Mouse (Mus musculus): Measurements from ENCODE around the gene Gm20388. TPM values are rescaled to one million over a fixed set of nuclear protein-coding genes. Genes with fewer than 3 reads are reported as not detected.

Gm20388 gene
- total and polyA plus RNA-seq, 2 experiments from 2014 or later: 17.3 TPM; not detected in 1

GRCm38 (mm10) chr8:121152394-121152793, 1241.8 kb downstream of the Gm20388 start:
- H3K4me1 ChIP-seq (ENCODE audit: control insufficient read depth, insufficient read depth): peaks cover 4% of the 10 kb centered on the region; the same call in 1 of the 2 replicates
- DNase-seq (ENCODE audit: low spot score) (peak; percentile 52), ATAC-seq (ENCODE audit: insufficient read depth, low read depth) (peak; percentile 66)
- TF ChIP-seq EP300 (IDR thresholded peaks at IDR 0.05; ENCODE audit: low read depth) (no peak), CTCF (IDR thresholded peaks at IDR 0.05; ENCODE audit: low read depth) (no peak)
- H3K27me3 ChIP-seq (ENCODE audit: control insufficient read depth, insufficient read depth, low read length): 0 out of 2 replicates have a peak, but pooled peaks cover 6% of the 10 kb centered on the region
- H3K27ac ChIP-seq (ENCODE audit: low read depth): no peak overlapping the region
- no peak overlapping the region for H3K4me3 ChIP-seq (ENCODE audit: low read depth, low read length)
- no peaks in the 10 kb centered on the region for H3K9me3 ChIP-seq (replicated peaks; ENCODE audit: control insufficient read depth, low read length)
- H3K4me2 ChIP-seq (ENCODE audit: low read depth, low read length): no peak overlapping the region
- WGBS: 17% methylated on average over 12 of the region's 12 CpGs
- no peak overlapping the region for H3K9ac ChIP-seq (replicated peaks; ENCODE audit: low read depth, low read length)
- no peaks in the 10 kb centered on the region for H3K36me3 ChIP-seq (replicated peaks; ENCODE audit: control insufficient read depth, insufficient read depth, low read length)

GRCm38 (mm10) chr8:121156990-121157491, 1246.4 kb downstream of the Gm20388 start:
- Histone ChIP-seq H3K36me3 (replicated peaks; ENCODE audit: control insufficient read depth, insufficient read depth, low read length) (no peaks in the 10 kb centered on the region), H3K27ac (ENCODE audit: low read depth) (no peak overlapping the region), H3K9ac (replicated peaks; ENCODE audit: low read depth, low read length) (no peak overlapping the region), H3K4me1 (ENCODE audit: control insufficient read depth, insufficient read depth) (peaks cover 4% of the 10 kb centered on the region; the same call in 1 of the 2 replicates), H3K27me3 (ENCODE audit: control insufficient read depth, insufficient read depth, low read length) (peaks cover 11% of the 10 kb centered on the region; the same call in 1 of the 2 replicates), H3K9me3 (replicated peaks; ENCODE audit: control insufficient read depth, low read length) (no peaks in the 10 kb centered on the region), H3K4me2 (ENCODE audit: low read depth, low read length) (no peak overlapping the region), H3K4me3 (ENCODE audit: low read depth, low read length) (no peak overlapping the region)
- TF ChIP-seq CTCF (IDR thresholded peaks at IDR 0.05; ENCODE audit: low read depth) (no peak), EP300 (IDR thresholded peaks at IDR 0.05; ENCODE audit: low read depth) (no peak)
- DNase-seq (ENCODE audit: low spot score) (no peak), ATAC-seq (ENCODE audit: insufficient read depth, low read depth) (no peak)
- 86% methylated on average over 7 of the region's 7 CpGs for WGBS

DNA sequence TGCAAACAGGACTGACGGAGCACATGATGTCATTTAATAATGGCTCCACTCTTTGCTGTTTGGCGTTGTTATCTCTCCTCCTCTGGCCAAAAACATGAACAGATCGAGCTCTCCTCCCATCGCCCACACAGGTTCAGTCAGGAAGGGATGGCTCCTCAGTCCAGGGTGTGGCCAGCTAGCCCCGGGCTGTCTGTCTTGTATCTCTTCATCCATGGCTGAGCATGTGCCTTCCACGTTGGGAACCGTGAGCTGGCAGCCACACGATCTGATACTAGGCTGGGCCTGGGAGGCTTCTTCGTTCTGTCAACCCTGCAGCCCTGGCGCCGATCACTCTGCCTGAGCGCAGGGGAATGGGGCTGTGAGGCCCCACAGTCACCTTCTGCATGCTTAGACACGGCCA, 1248.2 kb downstream of the Gm20388 start:
- H3K9ac ChIP-seq (replicated peaks; ENCODE audit: low read depth, low read length): no peak overlapping the region
- peaks cover 11% of the 10 kb centered on the region; the same call in 1 of the 2 replicates for H3K27me3 ChIP-seq (ENCODE audit: control insufficient read depth, insufficient read depth, low read length)
- H3K4me2 ChIP-seq (ENCODE audit: low read depth, low read length): no peak overlapping the region
- H3K4me1 ChIP-seq (ENCODE audit: control insufficient read depth, insufficient read depth): no peaks in the 10 kb centered on the region
- H3K27ac ChIP-seq (ENCODE audit: low read depth): no peak overlapping the region
- 47% methylated on average over 13 of the region's 13 CpGs for WGBS
- H3K36me3 ChIP-seq (replicated peaks; ENCODE audit: control insufficient read depth, insufficient read depth, low read length): no peaks in the 10 kb centered on the region
- DNase-seq (ENCODE audit: low spot score): no peak
- ATAC-seq (ENCODE audit: insufficient read depth, low read depth): no peak
- no peak for TF ChIP-seq CTCF (IDR thresholded peaks at IDR 0.05; ENCODE audit: low read depth)
- H3K4me3 ChIP-seq (ENCODE audit: low read depth, low read length): no peak overlapping the region
- no peaks in the 10 kb centered on the region for H3K9me3 ChIP-seq (replicated peaks; ENCODE audit: control insufficient read depth, low read length)

DNA sequence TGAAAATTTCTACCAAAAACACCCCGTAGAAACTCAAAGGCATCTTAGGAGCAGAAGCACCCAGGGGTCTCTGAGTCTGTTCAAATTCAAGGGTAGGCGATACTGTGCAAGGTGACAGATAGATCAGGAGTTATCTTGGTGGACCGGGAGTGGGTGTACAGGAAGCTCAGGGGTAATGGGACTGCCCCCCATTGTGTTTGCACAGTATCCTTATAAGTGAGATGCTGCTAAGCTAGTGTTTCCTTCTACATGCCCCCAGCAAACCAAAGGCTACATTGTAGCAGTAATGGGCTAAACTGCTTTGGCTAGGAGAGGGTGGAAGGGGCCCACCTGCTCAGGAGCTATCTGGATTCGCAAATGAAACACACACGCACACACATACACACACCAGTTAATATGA, 1250.8 kb downstream of the Gm20388 start:
- ATAC-seq (ENCODE audit: insufficient read depth, low read depth) (no peak), DNase-seq (ENCODE audit: low spot score) (no peak)
- WGBS: 86% methylated on average over 5 of the region's 5 CpGs
- peaks cover 11% of the 10 kb centered on the region; the same call in 1 of the 2 replicates for H3K27me3 ChIP-seq (ENCODE audit: control insufficient read depth, insufficient read depth, low read length)
- H3K27ac ChIP-seq (ENCODE audit: low read depth): no peak overlapping the region
- H3K4me1 ChIP-seq (ENCODE audit: control insufficient read depth, insufficient read depth): 0 out of 2 replicates have a peak, but pooled peaks cover 3% of the 10 kb centered on the region
- H3K4me3 ChIP-seq (ENCODE audit: low read depth, low read length): no peak overlapping the region
- H3K9ac ChIP-seq (replicated peaks; ENCODE audit: low read depth, low read length): no peak overlapping the region
- no peak for TF ChIP-seq CTCF (IDR thresholded peaks at IDR 0.05; ENCODE audit: low read depth)
- no peak for TF ChIP-seq EP300 (IDR thresholded peaks at IDR 0.05; ENCODE audit: low read depth)
- no peak overlapping the region for H3K4me2 ChIP-seq (ENCODE audit: low read depth, low read length)
- H3K9me3 ChIP-seq (replicated peaks; ENCODE audit: control insufficient read depth, low read length): no peaks in the 10 kb centered on the region
- no peaks in the 10 kb centered on the region for H3K36me3 ChIP-seq (replicated peaks; ENCODE audit: control insufficient read depth, insufficient read depth, low read length)

DNA sequence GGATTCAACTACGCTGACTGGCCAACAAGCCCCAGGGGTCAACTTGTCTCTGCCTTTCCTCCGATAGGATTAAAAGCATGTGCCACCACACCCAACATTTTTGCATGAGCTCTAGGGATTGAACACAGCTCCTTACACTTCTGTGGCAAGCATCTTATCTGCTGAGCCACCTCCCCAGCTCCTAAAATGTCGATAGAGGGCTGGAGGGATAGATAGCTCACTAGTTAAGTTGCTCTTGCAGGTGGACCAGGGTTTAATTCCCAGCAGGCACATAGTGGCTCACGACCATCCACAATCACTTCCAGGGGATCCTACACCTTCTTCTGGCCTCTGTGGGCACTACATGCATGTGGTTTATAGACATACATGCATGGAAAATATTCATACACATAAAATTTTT, 1251.8 kb downstream of the Gm20388 start:
- H3K4me3 ChIP-seq (ENCODE audit: low read depth, low read length): no peak overlapping the region
- peaks cover 11% of the 10 kb centered on the region; the same call in 1 of the 2 replicates for H3K27me3 ChIP-seq (ENCODE audit: control insufficient read depth, insufficient read depth, low read length)
- no peak overlapping the region for H3K4me2 ChIP-seq (ENCODE audit: low read depth, low read length)
- no peak for ATAC-seq (ENCODE audit: insufficient read depth, low read depth)
- TF ChIP-seq EP300 (IDR thresholded peaks at IDR 0.05; ENCODE audit: low read depth): no peak
- TF ChIP-seq CTCF (IDR thresholded peaks at IDR 0.05; ENCODE audit: low read depth): no peak
- no peak overlapping the region for H3K27ac ChIP-seq (ENCODE audit: low read depth)
- H3K9ac ChIP-seq (replicated peaks; ENCODE audit: low read depth, low read length): no peak overlapping the region
- 69% methylated on average over 4 of the region's 4 CpGs for WGBS
- DNase-seq (ENCODE audit: low spot score): no peak
- 0 out of 2 replicates have a peak, but pooled peaks cover 3% of the 10 kb centered on the region for H3K4me1 ChIP-seq (ENCODE audit: control insufficient read depth, insufficient read depth)
- H3K36me3 ChIP-seq (replicated peaks; ENCODE audit: control insufficient read depth, insufficient read depth, low read length): no peaks in the 10 kb centered on the region
- no peaks in the 10 kb centered on the region for H3K9me3 ChIP-seq (replicated peaks; ENCODE audit: control insufficient read depth, low read length)
